Mouse (Mus musculus): ENCODE results near the gene Rnd2.
"Not testable (repeated sequence)": the region's sequence is repeated elsewhere in the genome, so short reads cannot be mapped to it uniquely, and the experiment has no call there.

Rnd2 gene

DNA sequence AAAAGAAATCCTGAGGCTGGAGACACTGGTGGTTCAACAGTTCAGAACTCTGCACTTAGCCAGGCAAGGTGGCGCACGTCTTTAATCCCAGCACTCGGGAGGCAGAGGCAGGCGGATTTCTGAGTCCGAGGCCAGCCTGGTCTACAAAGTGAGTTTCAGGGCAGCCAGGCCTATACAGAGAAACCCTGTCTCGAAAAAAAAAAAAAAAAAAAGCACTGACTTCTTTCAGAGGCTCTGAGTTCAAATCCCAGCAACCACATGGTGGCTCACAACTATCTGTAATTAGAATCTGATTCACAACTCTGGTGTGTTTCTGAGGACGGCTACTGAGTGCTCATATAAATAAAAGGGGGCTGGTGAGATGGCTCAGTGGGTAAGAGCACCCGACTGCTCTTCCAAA is 17.9 kb upstream of the Rnd2 start:
- DNase-seq (ENCODE audit: low read depth, low spot score), result not testable (repeated sequence)

DNA sequence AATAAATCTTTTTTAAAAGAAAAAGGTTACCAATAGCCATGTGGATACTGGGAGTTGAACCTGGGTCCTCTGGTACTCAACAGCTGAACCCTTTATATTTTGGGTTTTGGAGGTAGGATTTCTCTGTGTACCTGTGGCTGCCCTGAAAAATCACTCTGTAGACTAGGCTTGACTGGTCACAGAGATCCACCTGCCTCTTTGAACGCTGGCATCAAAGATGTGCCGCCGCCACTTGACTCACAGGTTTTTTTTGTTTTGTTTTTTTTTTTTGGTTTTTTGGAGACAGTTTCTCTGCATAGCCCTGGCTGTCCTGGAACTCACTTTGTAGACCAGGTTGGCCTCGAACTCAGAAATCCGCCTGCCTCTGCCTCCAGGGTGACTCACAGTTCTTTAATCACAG is 17.0 kb upstream of the Rnd2 start:
- DNase-seq (ENCODE audit: low read depth, low spot score), result no peak

DNA sequence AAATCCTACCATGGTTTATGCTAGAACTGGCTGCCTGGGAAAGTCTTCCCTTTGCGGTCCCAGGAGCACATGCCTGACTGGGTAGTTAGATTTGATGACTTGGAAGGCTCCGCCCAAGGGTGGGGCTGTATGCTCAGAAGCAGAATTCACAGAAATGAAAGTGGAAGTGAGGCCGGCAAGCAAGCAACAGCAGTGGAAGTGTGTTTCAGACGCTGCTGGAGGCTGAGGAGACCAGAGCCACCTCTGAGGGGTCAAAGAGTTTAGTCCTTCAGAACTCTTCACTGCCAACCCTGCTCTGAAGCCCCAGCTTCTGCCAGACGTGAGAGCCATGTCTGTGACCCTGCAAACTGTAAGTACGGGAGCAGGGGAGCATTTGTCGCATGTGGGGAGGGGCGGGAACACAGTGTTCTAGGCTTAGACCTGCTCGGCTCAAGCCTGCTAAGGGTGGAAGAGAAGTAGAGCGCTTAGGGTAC is 16.5 kb upstream of the Rnd2 start, which contains the start of gene Ifi35:
Gene Ifi35 (plus strand): TSS at position 134 of the 473 bp plus-strand sequence.
- peak; percentile 86 for DNase-seq (ENCODE audit: low read depth, low spot score)

DNA sequence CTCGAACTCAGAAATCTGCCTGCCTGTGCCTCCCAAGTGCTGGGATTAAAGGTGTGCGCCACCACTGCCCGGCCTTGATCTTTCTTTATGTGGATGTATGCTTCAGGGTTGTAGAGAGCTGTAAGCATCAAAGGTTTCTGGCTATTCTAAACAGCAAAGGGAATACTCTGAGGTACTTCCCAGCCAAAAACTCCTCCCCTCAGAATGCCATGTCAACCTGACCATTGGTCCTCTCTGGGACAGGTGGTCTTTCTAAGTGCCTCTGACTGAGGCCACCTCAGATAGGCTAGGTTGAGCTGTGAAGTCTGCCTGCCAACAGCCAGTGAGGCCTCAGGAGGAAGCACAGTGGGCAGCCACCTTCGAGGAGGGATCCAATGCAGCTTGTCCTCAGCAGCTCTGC is 15.9 kb upstream of the Rnd2 start:
- DNase-seq (ENCODE audit: low read depth, low spot score), result no peak

DNA sequence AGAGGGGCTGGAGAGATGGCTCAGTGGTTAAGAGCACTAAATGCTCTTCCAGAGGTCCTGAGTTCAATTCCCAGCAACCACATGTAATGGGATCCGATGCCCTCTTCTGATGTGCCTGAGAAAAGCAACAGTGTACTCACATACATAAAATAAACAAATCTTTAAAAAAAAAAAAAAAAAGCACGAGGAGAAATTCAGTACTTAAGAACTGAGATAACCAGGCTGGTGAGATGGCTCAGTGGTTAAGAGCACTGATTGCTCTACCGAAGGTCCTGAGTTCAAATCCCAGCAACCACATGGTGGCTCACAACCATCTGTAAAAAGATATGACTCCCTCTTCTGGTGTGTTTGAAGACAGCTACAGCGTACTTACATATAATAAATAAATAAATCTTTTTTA is 15.2 kb upstream of the Rnd2 start:
- DNase-seq (ENCODE audit: low read depth, low spot score), result not testable (repeated sequence)

DNA sequence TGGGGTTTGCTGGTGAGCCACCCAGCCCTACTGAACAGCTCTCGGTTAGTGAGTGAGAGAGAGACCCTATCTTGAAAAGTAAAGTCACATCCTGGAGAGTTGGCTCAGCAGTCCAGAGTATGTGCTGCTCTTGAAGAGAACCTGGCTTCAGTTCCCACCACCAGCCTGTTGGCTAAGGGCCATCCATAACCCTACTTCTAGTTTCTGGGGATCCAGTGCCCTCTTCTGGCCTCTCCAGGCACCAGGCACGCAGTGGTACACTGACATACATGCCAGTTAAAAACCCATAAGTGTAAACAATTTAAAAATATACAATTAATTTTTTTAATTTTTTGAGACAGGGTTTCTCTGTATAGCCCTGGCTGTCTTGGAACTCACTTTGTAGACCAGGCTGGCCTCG is 14.4 kb upstream of the Rnd2 start:
- DNase-seq (ENCODE audit: low read depth, low spot score), result peak; percentile 71

DNA sequence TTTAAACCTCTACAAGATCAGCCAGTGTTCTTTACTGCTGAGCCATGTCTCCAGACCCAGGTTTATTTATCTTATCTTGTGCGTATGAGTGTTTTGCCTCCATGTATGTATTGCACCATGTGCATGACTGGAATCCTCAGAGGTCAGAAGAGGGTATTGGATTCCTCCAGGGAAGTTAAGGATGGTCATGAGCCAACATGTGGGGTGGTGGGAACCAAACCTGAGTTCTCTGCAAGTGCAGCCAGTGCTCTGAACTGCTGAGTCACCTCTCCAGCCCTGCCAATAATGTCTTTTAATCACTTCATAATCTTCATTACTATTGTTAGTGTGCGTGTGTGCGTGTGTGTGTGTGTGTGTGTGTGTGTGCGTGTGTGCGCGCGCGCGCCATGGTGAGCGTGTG is 13.3 kb upstream of the Rnd2 start:
- DNase-seq (ENCODE audit: low read depth, low spot score), result no peak

DNA sequence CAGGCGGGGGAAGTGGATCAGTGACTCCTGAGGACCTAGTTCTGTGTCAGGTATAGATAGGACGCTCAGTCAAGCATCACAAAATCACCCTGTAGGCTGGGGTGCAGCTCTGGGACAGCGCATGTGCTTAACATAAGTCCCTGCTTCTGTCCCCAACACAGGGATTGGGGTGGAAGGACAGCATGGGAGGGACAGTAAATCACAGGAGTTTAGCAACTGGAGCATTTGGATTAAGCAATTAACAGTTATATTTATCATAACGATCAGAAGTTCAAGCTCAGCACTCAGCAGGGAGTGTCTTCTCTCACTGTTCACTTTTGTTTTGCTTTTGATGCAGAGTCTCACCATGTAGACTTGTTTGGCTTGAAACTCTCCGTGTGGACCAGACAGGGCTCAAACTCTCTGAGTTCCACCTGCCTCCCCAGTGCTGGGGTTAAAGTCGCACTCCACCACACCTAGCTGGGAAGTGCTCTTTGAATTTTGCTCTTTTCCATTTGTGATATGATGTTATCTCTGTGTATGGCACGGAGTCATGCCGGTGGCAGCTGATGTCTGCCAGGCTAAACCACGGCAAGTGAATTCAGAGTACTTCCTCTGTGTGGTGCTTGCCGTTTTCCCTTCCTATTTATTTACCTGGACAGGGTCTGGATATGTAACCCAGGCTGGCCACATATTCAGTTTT is 12.6 kb upstream of the Rnd2 start:
- DNase-seq (ENCODE audit: low read depth, low spot score), result no peak

DNA sequence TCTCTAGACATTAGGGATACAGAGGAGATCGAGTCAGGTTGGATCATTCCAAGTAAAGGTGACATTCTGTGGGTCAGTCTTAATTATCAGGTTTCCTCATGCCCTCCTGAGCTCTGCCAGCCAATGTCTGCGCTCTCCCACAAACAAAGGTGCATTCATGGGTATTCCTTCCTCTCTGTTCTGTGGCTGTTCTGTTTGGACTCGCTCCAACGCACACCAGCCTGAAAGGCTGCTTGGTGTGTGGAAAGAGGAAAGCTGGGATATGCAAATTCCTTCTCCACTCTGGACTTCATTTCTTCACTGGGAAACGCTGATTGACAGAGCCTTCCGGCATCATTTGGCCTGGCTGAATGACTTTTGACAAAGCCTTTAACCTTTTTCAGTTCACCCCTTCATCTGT is 10.1 kb upstream of the Rnd2 start:
- no peak for DNase-seq (ENCODE audit: low read depth, low spot score)

DNA sequence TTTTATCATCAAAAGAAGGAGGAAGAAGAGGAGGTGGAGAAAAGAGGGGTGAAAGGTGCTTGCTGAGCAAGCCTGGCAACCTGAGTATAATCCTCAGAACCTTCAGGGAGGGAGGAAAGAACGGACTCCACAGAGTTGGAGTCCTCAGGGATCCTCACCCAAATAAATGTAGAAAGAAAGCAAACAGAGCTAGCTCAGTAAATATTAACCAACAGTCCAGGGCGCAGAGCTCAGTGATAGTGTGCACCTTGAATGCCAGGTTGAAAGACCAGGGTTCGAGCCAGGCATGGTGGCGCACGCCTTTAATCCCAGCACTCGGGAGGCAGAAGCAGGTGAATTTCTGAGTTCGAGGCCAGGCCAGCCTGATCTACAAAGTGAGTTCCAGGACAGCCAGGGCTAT is 9.2 kb upstream of the Rnd2 start:
- DNase-seq (ENCODE audit: low read depth, low spot score), result no peak

DNA sequence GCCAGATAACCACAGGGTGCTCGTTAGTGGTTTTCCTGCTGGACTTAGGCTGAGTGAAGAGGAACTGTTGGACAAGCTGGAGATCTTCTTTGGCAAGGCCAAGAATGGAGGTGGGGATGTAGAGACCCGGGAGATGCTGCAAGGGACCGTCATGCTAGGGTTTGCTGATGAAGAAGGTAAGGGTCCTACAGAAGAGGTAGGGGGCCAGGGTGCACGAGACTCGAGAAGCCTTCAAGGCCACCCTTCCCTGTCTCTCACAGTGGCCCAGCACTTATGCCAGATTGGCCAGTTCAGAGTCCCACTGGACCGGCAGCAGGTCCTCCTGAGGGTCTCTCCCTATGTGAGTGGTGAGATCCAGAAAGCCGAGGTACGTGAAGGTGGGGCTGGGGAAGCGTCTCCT is 7.2 kb upstream of the Rnd2 start:
- DNase-seq (ENCODE audit: low read depth, low spot score), result no peak

DNA sequence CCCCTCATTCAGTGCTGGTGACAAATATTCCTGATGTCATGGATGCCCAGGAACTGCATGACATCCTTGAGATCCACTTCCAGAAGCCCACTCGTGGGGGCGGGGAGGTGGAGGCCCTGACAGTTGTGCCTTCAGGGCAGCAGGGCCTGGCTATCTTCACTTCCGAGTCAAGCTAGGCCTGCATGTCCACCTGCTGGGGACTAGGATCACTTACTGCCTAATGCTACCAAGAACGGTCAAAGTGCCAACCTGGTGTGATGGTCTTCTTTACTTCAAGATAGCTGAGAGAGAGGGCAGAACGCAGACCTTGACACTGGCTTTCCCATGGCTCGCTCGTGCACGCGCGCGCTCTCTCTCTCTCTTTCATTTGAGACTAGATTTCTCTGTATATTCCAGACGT is 6.6 kb upstream of the Rnd2 start:
- DNase-seq (ENCODE audit: low read depth, low spot score), result no peak

DNA sequence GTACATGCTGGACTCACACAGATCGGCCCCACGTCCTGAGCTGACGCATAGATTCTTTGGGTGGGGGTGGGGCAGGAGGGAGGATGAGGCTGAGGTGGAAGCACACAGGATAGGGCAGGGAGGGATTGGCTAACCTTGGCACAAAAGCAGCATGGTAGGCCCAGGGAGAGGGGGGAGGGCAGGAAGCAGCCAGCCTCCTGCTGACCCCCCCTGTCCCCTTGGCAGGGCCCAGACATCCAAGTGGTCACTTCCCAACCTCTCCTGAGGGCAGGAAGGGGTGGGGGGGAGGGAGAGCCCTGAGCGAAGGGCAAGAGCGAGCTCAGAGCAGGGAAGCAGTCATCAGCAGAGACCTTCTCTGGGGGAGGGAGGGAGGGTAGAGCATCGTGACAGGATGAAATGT is 5.1 kb upstream of the Rnd2 start:
- DNase-seq (ENCODE audit: low read depth, low spot score), result no peak

DNA sequence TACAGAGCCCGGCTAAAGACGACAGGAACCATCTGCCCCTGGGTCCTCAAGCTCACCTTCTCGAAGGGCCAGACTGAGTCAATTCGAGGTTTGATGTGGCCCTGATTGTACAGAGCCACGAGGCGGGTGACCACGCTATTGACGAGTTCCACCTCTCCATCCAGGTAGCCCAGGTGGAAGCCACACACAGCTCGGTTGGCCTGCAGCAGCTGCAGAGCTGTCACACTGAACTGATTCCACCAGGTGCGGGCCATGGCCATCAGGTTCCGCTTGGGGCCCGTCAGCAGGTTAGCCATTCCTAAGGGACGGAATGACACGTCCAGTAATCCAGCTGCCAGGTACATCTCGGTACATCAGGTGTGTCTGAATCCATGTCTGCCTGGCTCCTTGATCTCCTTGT is 4.5 kb upstream of the Rnd2 start:
- DNase-seq (ENCODE audit: low read depth, low spot score), result no peak

DNA sequence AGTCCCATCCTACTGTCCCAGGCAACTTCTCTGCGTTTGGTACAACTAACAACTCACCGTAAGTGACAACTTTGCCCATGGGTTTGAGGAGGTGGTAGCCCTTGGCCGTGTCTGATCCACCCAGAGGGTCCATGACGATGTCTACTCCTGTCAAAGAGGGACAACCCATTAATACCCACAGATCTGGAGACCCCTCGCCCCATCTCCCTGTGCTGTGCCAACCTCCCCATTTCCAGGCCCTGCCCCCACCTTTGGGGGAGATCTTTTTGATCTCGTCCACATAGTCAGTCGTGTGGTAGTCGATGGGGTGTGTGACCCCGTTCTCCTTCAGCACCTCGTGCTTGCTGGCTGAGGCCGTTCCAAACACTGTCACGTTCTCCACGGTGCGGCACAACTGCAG is 2.7 kb upstream of the Rnd2 start:
- no peak for DNase-seq (ENCODE audit: low read depth, low spot score)

DNA sequence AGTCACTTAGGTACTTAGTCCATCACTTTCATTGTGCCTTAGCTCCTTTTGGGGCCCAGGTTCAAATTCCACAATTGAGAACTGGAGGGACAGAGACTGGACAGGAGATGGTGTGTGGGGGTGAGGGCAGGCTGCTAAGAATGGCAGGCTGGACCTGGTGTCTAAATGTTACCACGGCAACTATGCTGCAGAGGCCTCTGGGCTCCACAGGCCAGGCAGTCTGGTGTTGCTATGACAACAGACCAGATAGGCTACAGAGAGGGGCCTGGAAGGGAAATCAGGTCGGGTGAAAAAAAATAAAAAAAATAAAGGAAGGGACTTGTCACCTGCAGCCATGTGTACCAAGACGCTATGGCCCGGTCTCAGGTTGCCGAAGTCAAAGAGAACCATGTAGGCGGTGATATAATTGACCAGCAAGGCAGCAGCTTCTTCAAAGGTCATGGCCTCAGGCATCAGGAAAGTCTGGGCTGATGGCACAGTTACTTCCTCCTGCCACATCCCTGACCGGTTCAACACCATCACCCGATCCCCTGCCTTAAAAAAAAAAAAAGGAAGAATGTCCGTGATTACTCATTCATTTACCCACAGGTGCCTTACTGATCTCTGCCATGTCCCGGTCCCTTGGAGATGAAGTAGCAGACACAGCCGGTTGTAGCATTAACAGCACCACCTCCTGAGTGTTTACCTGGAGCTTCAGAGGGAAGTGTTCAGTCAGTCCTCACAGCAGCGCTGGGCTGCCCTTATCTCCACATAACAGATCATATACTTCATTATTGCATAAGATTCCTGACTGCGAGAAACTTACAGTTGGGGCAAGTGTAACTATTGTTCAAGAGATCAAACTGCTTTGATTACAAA is 2.0 kb upstream of the Rnd2 start:
- DNase-seq (ENCODE audit: low read depth, low spot score), result peak; percentile 83

DNA sequence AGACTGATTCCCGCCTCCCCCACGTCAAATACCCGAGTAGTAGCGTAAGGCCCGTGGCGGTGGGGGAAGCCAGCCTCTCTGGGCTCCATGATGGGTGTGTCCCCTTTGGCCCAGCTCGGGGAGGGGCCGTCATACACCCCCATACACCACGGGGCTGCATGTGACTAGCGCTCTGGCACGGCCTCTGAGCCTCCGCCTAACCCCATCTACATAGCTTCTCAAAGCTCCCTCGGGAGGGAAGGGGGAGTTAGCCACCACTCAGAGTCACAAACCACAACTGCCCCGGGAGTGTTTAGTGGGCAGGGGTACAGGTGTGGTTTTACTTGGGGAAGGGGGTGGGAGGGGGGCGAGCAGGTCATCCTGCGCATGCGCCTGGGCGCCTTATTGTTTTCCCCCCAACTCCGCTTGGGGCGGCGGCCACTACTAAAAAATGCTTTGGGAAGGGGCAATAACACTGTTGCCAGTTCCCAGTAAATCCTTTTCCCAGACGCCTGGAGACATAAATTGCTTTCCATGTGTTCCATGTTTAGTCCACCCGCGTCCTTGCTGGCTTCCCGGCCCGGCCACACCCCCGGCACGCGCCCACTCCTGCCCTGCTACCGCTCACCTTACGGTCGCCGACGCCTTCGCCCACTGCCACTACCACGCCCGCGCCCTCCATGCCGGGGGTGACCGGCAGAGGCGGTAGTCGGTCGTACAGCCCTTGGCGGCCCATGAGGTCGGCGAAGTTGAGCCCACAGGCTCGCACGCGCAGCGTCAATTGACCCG is 486 bp downstream of the Rnd2 start:
- peak; percentile 89 for DNase-seq (ENCODE audit: low read depth, low spot score)

DNA sequence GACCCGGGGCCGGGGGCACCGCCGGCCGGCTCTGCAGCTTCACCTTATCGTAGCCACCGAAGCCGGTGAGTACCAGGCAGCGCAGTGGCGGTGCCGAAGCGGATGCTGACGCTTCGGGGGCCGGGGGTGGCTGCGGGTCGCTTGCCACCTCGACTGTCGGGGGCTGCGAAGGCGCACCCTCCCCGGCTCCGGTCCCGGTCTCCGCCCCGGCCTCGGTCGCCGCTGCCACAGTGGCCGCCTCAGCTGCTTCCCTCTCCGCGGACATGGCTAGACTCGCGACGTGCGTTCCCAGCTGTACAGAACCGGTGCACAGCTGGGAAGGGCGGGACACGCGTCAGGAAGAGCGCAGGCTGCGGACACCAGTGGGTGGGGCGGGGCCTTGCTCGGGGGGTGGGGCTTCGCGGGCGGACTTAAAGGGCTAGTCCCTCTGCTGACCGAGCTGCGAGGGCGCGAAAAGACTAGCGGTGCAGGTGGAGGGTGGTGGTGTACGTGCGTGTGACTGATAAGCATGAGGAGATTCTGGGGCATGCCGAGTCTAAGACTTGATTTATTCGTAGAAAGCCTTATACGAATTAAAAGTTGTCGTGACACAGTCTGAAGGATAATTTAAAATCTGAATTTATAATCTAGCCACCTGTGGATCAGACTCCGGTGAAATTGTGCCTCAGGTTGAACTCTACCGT is 1.2 kb downstream of the Rnd2 start, which contains the start of gene Vat1:
Gene Vat1 (minus strand): TSS at position 362 of the 683 bp plus-strand sequence.
- DNase-seq (ENCODE audit: low read depth, low spot score), result peak; percentile 75

DNA sequence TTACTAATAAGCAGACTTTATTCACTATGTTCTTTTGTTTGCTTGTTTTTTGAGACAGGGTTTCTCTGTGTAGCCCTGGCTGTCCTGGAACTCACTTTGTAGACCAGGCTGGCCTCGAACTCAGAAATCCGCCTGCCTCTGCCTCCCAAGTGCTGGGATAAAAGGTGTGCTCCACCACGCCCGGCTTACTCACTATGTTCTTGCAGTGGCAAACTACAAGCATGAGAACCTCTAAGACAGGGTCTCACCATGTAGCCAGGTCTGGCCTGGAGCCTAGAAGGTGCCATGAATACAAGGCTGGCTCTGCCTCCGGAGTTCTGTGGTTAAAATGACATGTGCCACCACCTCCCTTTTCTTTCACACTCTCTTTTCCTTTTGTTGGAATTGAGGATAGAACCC is 1.8 kb downstream of the Rnd2 start:
- not testable (repeated sequence) for DNase-seq (ENCODE audit: low read depth, low spot score)

DNA sequence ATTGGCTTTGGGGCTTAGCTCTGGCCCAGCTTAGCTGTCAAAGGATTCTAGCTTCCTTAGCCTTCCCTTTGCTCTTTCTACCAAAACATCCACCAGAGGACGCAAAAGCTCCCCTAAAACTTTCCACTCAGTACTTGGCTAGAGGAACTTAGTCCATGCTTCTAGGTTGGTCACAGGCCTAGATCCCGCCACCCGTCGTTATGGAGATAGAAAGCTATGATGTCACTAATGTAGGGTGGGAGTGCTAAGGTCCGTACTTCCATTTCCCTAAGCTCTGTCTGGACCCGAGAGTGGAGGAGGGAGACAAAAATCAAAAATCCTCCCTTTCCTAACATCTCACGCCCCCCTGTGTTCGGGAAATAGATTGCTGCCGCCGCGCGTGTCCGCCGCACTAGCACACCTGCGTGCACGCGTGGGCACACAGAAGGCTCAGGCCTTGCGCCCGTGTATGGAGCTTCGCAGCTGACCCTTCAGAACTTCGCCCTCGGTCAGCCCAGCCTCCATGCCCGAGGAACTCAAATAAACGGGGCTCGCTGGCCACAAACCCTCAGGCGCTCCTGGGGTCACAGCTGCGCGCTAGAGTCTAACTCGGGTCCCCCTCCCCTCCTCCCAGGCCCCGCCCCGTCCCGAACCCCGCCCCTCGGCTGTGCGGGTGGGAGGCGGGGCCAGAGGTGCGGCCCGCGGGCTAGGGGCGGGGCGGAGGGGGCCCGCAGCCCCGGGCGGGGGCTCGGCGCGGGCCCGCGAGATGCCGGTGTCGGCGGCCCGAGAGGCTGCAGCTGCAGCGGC is 2.9 kb downstream of the Rnd2 start:
- DNase-seq (ENCODE audit: low read depth, low spot score), result peak; percentile 92

DNA sequence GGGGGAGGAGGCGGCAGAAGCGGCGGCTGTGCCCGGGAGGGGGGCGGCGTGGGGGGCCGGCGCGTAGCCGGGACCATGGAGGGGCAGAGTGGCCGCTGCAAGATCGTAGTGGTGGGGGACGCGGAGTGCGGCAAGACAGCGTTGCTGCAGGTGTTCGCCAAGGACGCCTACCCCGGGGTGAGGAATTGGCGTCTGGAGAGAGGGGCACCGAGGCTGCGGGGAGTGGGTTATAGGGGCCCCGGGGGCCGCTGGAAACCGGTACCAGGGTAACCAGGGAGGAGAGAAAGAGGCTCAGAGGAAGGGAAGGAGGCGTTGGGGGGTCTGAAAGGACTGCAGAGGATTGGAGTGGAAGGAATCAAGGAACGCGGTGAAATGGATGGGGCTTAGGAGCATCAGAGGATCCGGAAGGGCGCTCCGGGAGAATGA is 3.5 kb downstream of the Rnd2 start:
- DNase-seq (ENCODE audit: low read depth, low spot score), result peak; percentile 63

All from R1 (cell line).